Mouse (Mus musculus) cortical plate, adult 2 months (tissue): Measurements from ENCODE around the gene Rbms1.

ENCODE experiments used
- CTCF ChIP-seq: fragments of 200-500 bp; IDR thresholded peaks from 2 replicates; pipeline ENCODE4 v1.5.1; 2011; ENCODE audit warnings: mild to moderate bottlenecking, control low read depth, low read length; ENCODE audit not compliant: insufficient read depth; ENCODE audit errors: extremely low read depth
- POLR2A ChIP-seq: fragments of 200-500 bp; IDR thresholded peaks from 2 replicates; pipeline ENCODE4 v1.6.1; 2011; ENCODE audit warnings: mild to moderate bottlenecking, low read length, control low read depth; ENCODE audit not compliant: insufficient read depth; ENCODE audit errors: extremely low read depth

- TF ChIP-seq POLR2A (no peak), CTCF (no peak)
Observed at GRCm38 (mm10) chr2:60923111-60923510, 39.9 kb downstream of the Rbms1 start.
